Mouse (Mus musculus): ENCODE data around the gene Xrra1. TPM values are rescaled to one million over a fixed set of nuclear protein-coding genes. Genes with fewer than 3 reads are reported as not detected.

Xrra1 gene
- polyA plus RNA-seq, 1 experiment, result 0.34 TPM

- H3K27ac ChIP-seq (ENCODE audit: insufficient read depth, low read length), result no peak overlapping the region
- no peak for TF ChIP-seq POLR2A (IDR thresholded peaks at IDR 0.05; ENCODE audit: borderline replicate concordance, insufficient read depth, low read length)
- no peak for TF ChIP-seq CTCF (IDR thresholded peaks at IDR 0.05; ENCODE audit: borderline replicate concordance, insufficient read depth, low read depth, low read length)
- peaks cover 5% of the 10 kb centered on the region for H3K4me1 ChIP-seq (ENCODE audit: control insufficient read depth, insufficient read depth, low read length)
- DNase-seq, result no peak
- H3K27me3 ChIP-seq (ENCODE audit: control insufficient read depth, insufficient read depth, low read length), result no peaks in the 10 kb centered on the region
- no peak overlapping the region for H3K4me3 ChIP-seq (replicated peaks; ENCODE audit: insufficient read depth, low read depth, low read length)
- 85% methylated on average over 4 of the region's 4 CpGs for whole genome bisulfite sequencing
These were observed 4.6 kb upstream of the Xrra1 start for GRCm38 (mm10) chr7:99854311-99854710.

GRCm38 (mm10) chr7:99856266-99856861, 2.6 kb upstream of the Xrra1 start:
- H3K4me1 ChIP-seq (ENCODE audit: control insufficient read depth, insufficient read depth, low read length), result peaks cover 5% of the 10 kb centered on the region
- H3K27me3 ChIP-seq (ENCODE audit: control insufficient read depth, insufficient read depth, low read length), result no peaks in the 10 kb centered on the region
- H3K27ac ChIP-seq (ENCODE audit: insufficient read depth, low read length), result no peak overlapping the region
- H3K4me3 ChIP-seq (replicated peaks; ENCODE audit: insufficient read depth, low read depth, low read length), result no peak overlapping the region
- WGBS, result 89% methylated on average over 14 of the region's 14 CpGs
- DNase-seq, result no peak
- TF ChIP-seq POLR2A (IDR thresholded peaks at IDR 0.05; ENCODE audit: borderline replicate concordance, insufficient read depth, low read length) (no peak), CTCF (IDR thresholded peaks at IDR 0.05; ENCODE audit: borderline replicate concordance, insufficient read depth, low read depth, low read length) (no peak)

GRCm38 (mm10) chr7:99858175-99858812, 622 bp upstream of the Xrra1 start:
- H3K4me3 ChIP-seq (replicated peaks; ENCODE audit: insufficient read depth, low read depth, low read length), result peak overlapping the region; percentile 86
- under 1% methylated on average over 19 of the region's 19 CpGs for WGBS
- peak overlapping the region; percentile 31; the same call in 1 of the 2 replicates for H3K27ac ChIP-seq (ENCODE audit: insufficient read depth, low read length)
- DNase-seq, result no peak
- H3K4me1 ChIP-seq (ENCODE audit: control insufficient read depth, insufficient read depth, low read length), result peaks cover 5% of the 10 kb centered on the region
- TF ChIP-seq POLR2A (IDR thresholded peaks at IDR 0.05; ENCODE audit: borderline replicate concordance, insufficient read depth, low read length), result no peak
- TF ChIP-seq CTCF (IDR thresholded peaks at IDR 0.05; ENCODE audit: borderline replicate concordance, insufficient read depth, low read depth, low read length), result no peak
- H3K27me3 ChIP-seq (ENCODE audit: control insufficient read depth, insufficient read depth, low read length), result no peaks in the 10 kb centered on the region

GRCm38 (mm10) chr7:99863362-99863761, 4.4 kb downstream of the Xrra1 start, which contains the start of gene Spcs2:
Gene Spcs2 (minus strand): TSS chr7:99863462.
- WGBS, result 56% methylated on average over 7 of the region's 7 CpGs
- Histone ChIP-seq H3K27ac (ENCODE audit: insufficient read depth, low read length) (no peak within 1 kb of the TSS), H3K27me3 (ENCODE audit: control insufficient read depth, insufficient read depth, low read length) (no peaks in the 10 kb centered on the region), H3K4me1 (ENCODE audit: control insufficient read depth, insufficient read depth, low read length) (no peaks in the 10 kb centered on the region), H3K4me3 (replicated peaks; ENCODE audit: insufficient read depth, low read depth, low read length) (no peak within 1 kb of the TSS)
- no peak for DNase-seq
- TF ChIP-seq POLR2A (IDR thresholded peaks at IDR 0.05; ENCODE audit: borderline replicate concordance, insufficient read depth, low read length), result no peak
- no peak for TF ChIP-seq CTCF (IDR thresholded peaks at IDR 0.05; ENCODE audit: borderline replicate concordance, insufficient read depth, low read depth, low read length)

- WGBS, result 37% methylated on average over 11 of the region's 11 CpGs
- Histone ChIP-seq H3K27ac (ENCODE audit: insufficient read depth, low read length) (no peak overlapping the region), H3K4me1 (ENCODE audit: control insufficient read depth, insufficient read depth, low read length) (no peaks in the 10 kb centered on the region), H3K27me3 (ENCODE audit: control insufficient read depth, insufficient read depth, low read length) (no peaks in the 10 kb centered on the region), H3K4me3 (replicated peaks; ENCODE audit: insufficient read depth, low read depth, low read length) (no peak overlapping the region)
- no peak for TF ChIP-seq CTCF (IDR thresholded peaks at IDR 0.05; ENCODE audit: borderline replicate concordance, insufficient read depth, low read depth, low read length)
- TF ChIP-seq POLR2A (IDR thresholded peaks at IDR 0.05; ENCODE audit: borderline replicate concordance, insufficient read depth, low read length), result no peak
- peak in 1 of 2 experiments; percentile 17 for DNase-seq
These were observed 5.5 kb downstream of the Xrra1 start for GRCm38 (mm10) chr7:99864241-99865028.

- H3K27ac ChIP-seq (ENCODE audit: insufficient read depth, low read length), result no peak overlapping the region
- no peak for DNase-seq
- H3K27me3 ChIP-seq (ENCODE audit: control insufficient read depth, insufficient read depth, low read length), result no peaks in the 10 kb centered on the region
- TF ChIP-seq POLR2A (IDR thresholded peaks at IDR 0.05; ENCODE audit: borderline replicate concordance, insufficient read depth, low read length) (no peak), CTCF (IDR thresholded peaks at IDR 0.05; ENCODE audit: borderline replicate concordance, insufficient read depth, low read depth, low read length) (no peak)
- 65% methylated on average over 3 of the region's 3 CpGs for WGBS
- no peaks in the 10 kb centered on the region for H3K4me1 ChIP-seq (ENCODE audit: control insufficient read depth, insufficient read depth, low read length)
- no peak overlapping the region for H3K4me3 ChIP-seq (replicated peaks; ENCODE audit: insufficient read depth, low read depth, low read length)
These were observed 6.3 kb downstream of the Xrra1 start for GRCm38 (mm10) chr7:99865219-99865618.

GRCm38 (mm10) chr7:99869296-99869695, 10.4 kb downstream of the Xrra1 start:
- Histone ChIP-seq H3K4me3 (replicated peaks; ENCODE audit: insufficient read depth, low read depth, low read length) (no peak overlapping the region), H3K27ac (ENCODE audit: insufficient read depth, low read length) (no peak overlapping the region), H3K27me3 (ENCODE audit: control insufficient read depth, insufficient read depth, low read length) (no peaks in the 10 kb centered on the region), H3K4me1 (ENCODE audit: control insufficient read depth, insufficient read depth, low read length) (no peaks in the 10 kb centered on the region)
- TF ChIP-seq CTCF (IDR thresholded peaks at IDR 0.05; ENCODE audit: borderline replicate concordance, insufficient read depth, low read depth, low read length) (no peak), POLR2A (IDR thresholded peaks at IDR 0.05; ENCODE audit: borderline replicate concordance, insufficient read depth, low read length) (no peak)
- WGBS, result 69% methylated on average over 4 of the region's 4 CpGs
- no peak for DNase-seq

Measured in cerebellum, adult 2 months (tissue).